Mouse (Mus musculus): ENCODE data around the gene Hes7.

Gene Hes7

GRCm38 (mm10) chr11:69087597-69087996, 32.6 kb upstream of the Hes7 start:
- CTCF ChIA-PET: interaction anchor here (0.7 to 1.5 kb wide), 2 partner anchors 8 to 17 kb away, joined by 3 to 8 read pairs; partner anchors contain the start of gene Tmem107

DNA sequence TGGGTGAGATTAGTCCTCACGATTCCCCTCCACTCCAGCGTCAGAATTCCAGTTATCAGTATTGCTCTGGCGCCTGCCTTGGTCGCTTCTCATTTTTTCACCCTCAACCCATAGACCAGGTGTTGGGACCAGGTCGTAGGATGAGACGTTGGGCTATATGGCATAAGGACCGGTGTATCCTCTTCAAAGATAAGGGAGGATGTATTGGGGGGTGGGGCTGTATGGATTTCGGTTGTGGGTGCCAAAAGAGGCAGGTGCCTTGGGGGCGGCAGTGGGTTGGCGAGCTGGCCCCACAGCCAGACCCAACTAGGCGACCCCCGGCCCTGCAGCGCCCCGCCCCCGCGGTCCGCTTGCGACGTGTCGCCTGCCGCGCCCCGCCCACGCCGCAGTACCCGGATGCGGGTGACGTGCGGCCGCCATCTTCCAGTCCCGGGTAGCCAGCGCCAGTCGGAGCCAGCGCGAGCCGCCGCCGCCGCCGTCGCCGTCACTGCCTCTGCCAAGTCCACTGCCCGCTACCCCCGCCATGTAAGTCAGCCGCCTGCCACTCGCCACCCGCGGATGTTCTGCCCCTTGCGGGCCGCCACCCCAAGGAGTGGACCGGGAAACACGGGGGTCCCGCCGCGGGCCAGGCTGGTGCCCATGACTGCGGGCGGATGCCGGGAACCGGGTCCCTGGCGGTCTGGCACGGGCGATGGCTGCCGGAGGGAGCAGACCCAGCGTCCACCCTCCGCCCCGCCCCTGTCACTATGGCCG, 31.9 kb upstream of the Hes7 start, which contains the start of gene Vamp2:
Gene Vamp2, plus strand, starts transcription at position 388 of the 753 bp plus-strand sequence.
- CTCF ChIA-PET: interaction anchor here (0.7 to 1.5 kb wide), 2 partner anchors 9 to 18 kb away, joined by 3 to 8 read pairs; partner anchors contain the start of gene Tmem107

GRCm38 (mm10) chr11:69088856-69089615, 31.2 kb upstream of the Hes7 start:
- CTCF ChIA-PET: interaction anchor here (0.9 to 1.5 kb wide), 2 partner anchors 10 to 17 kb away, joined by 4 to 8 read pairs; no protein-coding TSS in a partner anchor

DNA sequence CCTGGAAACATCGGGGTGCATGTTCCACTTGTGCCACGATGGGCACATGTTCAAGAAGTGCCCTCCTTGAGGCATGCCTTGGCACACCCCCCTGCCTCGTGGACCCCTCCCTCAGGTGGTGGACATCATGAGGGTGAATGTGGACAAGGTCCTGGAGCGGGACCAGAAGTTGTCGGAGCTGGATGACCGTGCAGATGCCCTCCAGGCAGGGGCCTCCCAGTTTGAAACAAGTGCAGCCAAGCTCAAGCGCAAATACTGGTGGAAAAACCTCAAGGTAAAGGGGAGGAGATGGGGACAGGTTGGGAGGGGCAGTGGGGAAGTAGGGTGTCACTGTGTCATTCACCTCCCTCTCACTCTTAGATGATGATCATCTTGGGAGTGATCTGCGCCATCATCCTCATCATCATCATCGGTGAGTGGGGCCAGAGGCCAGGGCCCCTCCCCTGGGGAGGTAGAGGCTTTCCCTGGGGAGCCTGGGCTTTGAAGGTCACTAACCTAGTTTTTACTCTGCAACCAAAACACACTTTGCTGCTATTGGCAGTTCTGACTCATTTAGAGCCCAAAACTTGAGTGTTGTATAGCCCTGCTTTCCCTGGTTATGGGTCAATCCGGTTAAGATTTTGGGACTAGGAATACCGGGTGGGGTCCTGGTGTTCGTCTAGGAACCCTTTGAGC, 30.5 kb upstream of the Hes7 start:
- CTCF ChIA-PET: interaction anchor here (0.9 kb wide), 1 partner anchor 18 kb away, joined by 4 read pairs; no protein-coding TSS in a partner anchor

GRCm38 (mm10) chr11:69090367-69090766, 29.8 kb upstream of the Hes7 start:
- CTCF ChIA-PET: interaction anchor here (0.6 kb wide), 1 partner anchor 32 kb away, joined by 3 read pairs; the partner anchor contains the start of gene 9130213A22Rik

DNA sequence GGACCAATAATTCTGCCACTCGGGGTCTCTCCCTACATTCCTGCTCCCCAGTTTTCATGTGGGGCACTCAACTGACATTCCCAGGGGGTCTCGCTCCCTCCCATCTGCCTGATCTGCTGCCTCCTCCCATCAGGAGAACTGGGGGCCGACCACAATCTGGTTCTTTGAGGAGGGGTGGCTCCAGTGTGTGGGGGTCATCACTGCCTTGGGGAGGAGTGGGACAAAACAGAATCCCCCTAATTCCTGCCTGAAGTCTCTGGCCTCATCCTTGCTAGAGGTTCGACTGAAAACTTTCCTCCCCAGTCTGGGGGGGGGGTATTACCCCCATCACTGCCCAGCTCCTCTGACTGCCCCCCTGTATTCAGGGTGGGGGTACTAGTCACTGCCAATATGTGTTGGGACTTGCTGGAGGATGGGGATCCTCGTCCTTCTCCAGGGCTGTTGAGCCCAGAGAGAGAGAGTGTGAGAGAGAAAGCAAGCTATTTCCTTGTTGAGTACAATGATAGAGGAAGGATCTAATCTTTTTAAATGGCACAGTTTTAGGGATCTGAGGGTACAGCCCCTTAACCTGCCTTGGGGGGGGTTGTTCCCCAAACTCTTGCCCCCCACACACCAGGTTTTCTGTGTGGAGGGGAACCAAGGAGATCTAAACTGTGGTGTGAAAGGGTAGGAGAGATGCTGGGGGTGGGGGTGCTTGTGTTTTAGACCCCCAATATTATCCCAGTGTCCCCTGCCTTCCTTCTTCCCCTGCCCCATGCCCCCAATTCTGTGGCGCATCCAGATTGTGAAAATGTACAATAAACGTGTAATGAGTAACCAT, 28.4 kb upstream of the Hes7 start:
- CTCF ChIA-PET: interaction anchor here (0.7 to 3.1 kb wide), 5 partner anchors 12 to 31 kb away, joined by 3 to 28 read pairs (median 4); partner anchors contain the start of gene 9130213A22Rik

GRCm38 (mm10) chr11:69092386-69092751, 27.8 kb upstream of the Hes7 start:
- CTCF ChIA-PET: interaction anchor here (0.6 to 3.1 kb wide), 6 partner anchors 12 to 30 kb away, joined by 3 to 28 read pairs (median 4); partner anchors contain the start of genes 9130213A22Rik and Hes7

DNA sequence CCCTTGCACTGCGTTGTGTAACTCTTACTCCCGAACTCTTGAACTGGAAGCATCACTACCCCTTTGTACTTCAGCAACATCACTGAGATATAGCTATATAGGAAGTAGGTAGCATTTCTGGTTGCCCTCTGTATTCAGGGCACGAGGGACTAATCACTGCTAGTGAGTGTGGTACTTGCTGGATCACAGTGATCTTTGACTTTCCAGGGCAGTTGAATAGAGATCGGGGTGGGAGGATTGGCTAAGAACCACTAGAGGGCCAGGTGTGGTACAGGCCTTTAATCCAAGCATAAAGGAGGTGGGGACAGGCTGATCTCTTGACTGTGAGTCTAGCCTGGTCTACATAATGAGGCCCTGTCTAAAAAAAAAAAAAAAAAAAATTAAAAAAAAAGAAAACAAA, 27.3 kb upstream of the Hes7 start:
- CTCF ChIA-PET: interaction anchor here (0.6 to 3.1 kb wide), 7 partner anchors 9 to 49 kb away, joined by 3 to 28 read pairs (median 7); partner anchors contain the start of genes 9130213A22Rik and Hes7

- CTCF ChIA-PET: interaction anchor here (0.7 to 3.1 kb wide), 4 partner anchors 8 to 33 kb away, joined by 4 to 28 read pairs (median 6); partner anchors contain the start of gene 9130213A22Rik
Observed at GRCm38 (mm10) chr11:69093856-69094255, 26.3 kb upstream of the Hes7 start.

- CTCF ChIA-PET: interaction anchor here (1.2 to 3.1 kb wide), 2 partner anchors 15 to 28 kb away, joined by 4 to 28 read pairs; partner anchors contain the start of gene 9130213A22Rik
Observed at GRCm38 (mm10) chr11:69094697-69095429, 25.3 kb upstream of the Hes7 start, which contains the start of gene Per1. TSS of gene Per1 (plus strand) at chr11:69095217.

- CTCF ChIA-PET: no interaction called here
Observed at GRCm38 (mm10) chr11:69095511-69096231, 24.5 kb upstream of the Hes7 start.

DNA sequence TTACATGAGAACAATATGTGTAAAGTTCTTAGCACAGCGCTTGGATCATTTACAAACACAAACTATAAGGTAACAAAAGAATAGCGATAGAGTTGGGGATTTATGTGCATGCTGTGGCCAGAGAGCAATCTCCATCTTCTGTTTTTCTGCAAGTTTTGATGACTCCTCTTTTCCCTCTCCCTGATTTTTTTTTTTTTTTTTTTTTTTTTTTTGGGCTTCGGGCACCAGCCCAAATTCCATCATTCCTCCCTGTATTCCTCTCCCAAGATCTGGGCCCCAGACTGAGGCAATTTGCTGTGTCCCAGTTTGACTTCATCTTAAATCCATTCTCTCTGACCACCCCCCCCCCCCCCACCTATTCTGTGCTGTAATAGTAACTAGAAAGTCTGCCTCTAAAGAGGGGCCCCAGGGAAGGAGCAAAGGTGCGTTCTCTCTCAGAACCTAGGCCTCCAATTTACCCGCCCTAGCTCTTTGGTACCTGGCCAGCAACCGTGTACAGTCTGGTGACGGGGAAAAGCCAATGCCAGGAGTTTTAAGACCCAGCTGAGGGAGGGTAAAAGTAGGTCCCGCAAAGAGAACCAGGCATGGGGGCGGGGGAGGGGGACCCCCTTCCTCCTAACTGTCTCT, 23.7 kb upstream of the Hes7 start:
- CTCF ChIA-PET: interaction anchor here (0.6 kb wide), 1 partner anchor 562 kb away, joined by 3 read pairs; no protein-coding TSS in a partner anchor

GRCm38 (mm10) chr11:69096987-69097900, 23.0 kb upstream of the Hes7 start:
- CTCF ChIA-PET: interaction anchor here (0.6 kb wide), 1 partner anchor 561 kb away, joined by 3 read pairs; no protein-coding TSS in a partner anchor

GRCm38 (mm10) chr11:69098039-69098761, 22.0 kb upstream of the Hes7 start:
- CTCF ChIA-PET: interaction anchor here (1.4 kb wide), 1 partner anchor 12 kb away, joined by 4 read pairs; no protein-coding TSS in a partner anchor

GRCm38 (mm10) chr11:69098762-69099091, 21.5 kb upstream of the Hes7 start:
- CTCF ChIA-PET: interaction anchor here (1.4 kb wide), 1 partner anchor 12 kb away, joined by 4 read pairs; no protein-coding TSS in a partner anchor

- CTCF ChIA-PET: interaction anchor here (1.4 to 3.3 kb wide), 2 partner anchors 11 to 12 kb away, joined by 4 to 12 read pairs; no protein-coding TSS in a partner anchor
Observed at GRCm38 (mm10) chr11:69099177-69099914, 20.9 kb upstream of the Hes7 start.

All from spleen, embryonic (tissue).